Mouse (Mus musculus) gastrocnemius, postnatal 25 days (tissue): ENCODE data around the gene Cd200r4. TPM values are rescaled to one million over a fixed set of nuclear protein-coding genes. Genes with fewer than 3 reads are reported as not detected.
"Not testable (repeated sequence)": the region's sequence is repeated elsewhere in the genome, so short reads cannot be mapped to it uniquely, and the experiment has no call there.

Experiments
- DNase-seq: peaks from one replicate; pipeline ENCODE4 v3.0.0; 2022
- long read RNA-seq, 2 experiments: library from polyadenylated mRNA; stranded (forward); transcript quantifications; one replicate each; pipeline ENCODE4 v2.0.0; 2021
- total RNA-seq, 2 experiments: library from RNA; stranded (reverse); gene quantifications; 1 replicate in 1 of 2; 2 replicates in 1 of 2; pipeline ENCODE4 v1.2.3; 2021

Cd200r4 gene
- total RNA-seq = not detected
- long read RNA-seq, experiment 1 = 0 reads
- long read RNA-seq, experiment 2 = 0 reads

- DNase-seq = no peak
Observed at GRCm38 (mm10) chr16:44811544-44811943, at the start of gene Cd200r4. Gene Cd200r4 (plus strand): TSS chr16:44811733.

GRCm38 (mm10) chr16:44761811-44762210 is 49.7 kb upstream of the Cd200r4 start:
- DNase-seq = no peak

- no peak for DNase-seq
Observed at GRCm38 (mm10) chr16:44765555-44766319, 45.8 kb upstream of the Cd200r4 start, which contains the start of gene Cd200r1. Gene Cd200r1 (plus strand): TSS chr16:44765736.

DNA sequence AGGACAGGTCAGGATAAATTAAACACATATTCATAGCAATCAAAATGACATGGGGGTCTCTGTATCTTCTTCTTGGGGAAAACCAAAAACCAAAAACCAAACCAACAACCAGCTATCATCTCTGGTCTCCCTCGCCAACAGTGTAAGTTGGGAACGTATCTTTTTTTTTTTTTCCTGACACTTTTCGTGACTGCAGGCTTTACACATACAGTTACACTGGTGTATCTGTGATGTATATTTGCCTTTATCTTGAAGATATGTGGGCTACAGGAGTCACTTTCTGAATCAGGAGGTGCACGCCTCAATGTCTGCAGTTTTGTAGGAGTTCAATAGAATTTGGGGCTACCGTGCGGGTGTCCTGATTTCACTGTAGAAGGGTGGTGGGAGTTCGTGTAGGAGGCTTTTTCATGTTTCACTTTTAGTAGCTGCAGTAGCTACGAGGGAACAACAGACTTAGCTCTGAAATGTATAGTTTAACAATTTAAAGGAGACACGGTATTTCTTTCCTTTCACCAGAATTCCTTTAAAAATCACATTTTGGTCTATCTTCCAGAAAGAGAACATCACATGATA is 45.1 kb upstream of the Cd200r4 start:
- DNase-seq = no peak

DNA sequence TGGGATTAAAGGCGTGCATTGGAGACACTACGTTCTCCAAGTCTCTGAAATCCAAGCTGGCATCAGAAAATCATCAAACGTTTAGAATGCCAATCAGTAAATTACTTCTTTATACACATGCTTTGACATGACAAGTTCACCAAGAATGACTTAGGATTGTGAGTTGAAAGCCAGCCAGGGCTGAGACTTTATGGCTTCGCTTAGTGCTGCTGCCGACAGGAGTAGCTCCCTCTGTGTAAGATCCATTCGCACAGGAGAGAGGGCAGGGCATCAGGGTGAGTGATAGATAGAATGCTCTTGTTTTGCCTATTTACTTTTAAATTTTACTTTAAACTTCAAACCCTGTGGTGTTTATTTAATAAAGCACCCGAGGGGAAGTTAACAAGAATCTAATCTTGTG is 44.0 kb upstream of the Cd200r4 start:
- DNase-seq = no peak

DNA sequence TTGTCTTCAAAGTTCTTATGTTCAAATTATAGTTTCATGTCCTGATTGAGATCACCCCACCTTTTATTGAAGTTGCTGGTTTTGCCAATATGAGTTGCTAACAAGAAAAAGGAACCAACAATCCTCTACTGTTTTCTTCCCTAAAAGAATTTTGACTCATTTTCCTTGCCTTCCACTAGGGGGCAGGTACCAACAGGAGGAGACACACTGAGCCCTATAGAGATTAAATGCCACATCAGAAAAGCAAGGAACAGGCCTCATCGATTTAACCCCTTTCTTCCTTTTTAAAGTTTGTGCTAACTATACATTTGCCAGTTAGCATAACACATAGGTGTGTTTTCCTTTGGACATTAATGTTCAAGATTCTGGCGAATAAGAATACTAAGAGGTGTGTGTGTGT is 43.6 kb upstream of the Cd200r4 start:
- no peak for DNase-seq

DNA sequence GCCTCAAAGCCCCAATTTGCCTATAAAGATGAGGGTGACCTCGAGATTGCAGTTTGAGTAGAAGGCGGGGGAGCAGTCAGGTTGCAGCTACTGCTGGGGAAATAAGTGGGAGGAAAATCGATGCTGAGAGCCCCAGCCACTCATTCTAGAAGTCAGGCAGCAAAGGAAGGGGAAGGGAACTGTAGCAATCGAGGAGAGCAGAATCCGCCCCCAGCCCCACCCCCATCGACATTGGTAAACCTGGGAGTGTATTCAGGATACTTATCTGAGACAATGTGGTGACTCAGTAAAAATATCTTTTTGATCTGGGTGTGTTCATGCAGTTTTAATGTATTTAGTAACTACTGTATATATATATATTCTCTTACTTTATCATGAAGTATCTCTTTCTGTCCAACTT is 39.0 kb upstream of the Cd200r4 start:
- no peak for DNase-seq

- DNase-seq = no peak
Observed at GRCm38 (mm10) chr16:44773673-44774072, 37.9 kb upstream of the Cd200r4 start.

DNA sequence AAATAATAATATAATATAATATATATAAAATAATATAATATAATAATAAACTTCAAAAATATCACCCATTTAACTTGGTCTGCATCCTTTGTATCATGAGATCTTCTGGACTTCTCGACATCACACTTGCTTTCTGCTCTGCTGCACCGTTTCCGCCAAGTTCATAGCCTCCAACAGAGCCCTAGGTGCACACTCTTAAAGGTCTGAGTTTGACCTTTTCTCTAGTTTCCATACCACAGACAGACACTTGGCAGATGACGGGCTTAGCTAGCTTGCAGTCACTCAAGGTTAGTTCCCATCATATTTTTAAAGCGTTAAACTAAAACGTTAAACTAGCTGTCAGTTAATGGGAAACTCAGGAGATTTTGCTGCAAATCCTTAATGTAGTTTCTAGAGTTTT is 37.3 kb upstream of the Cd200r4 start:
- no peak for DNase-seq

- DNase-seq = no peak
Observed at GRCm38 (mm10) chr16:44778538-44779147, 32.9 kb upstream of the Cd200r4 start.

- DNase-seq = no peak
Observed at GRCm38 (mm10) chr16:44779494-44779893, 32.0 kb upstream of the Cd200r4 start.

DNA sequence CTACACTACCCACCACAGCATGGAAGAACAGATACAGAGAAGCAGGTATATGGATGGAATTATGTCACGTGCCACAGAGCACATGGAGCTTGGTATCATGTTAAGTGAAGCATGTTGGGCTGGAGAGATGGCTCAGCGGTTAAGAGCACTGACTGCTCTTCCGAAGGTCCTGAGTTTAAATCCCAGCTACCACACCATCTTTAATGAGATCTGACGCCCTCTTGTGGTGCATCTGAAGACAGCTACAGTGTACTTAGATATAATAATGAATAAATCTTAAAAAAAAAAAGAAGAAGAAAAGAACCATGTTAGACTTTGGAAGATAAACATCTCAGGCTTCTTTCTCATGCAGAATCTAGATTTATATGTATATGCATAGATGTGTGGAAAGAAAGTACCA is 30.8 kb upstream of the Cd200r4 start:
- DNase-seq = no peak

DNA sequence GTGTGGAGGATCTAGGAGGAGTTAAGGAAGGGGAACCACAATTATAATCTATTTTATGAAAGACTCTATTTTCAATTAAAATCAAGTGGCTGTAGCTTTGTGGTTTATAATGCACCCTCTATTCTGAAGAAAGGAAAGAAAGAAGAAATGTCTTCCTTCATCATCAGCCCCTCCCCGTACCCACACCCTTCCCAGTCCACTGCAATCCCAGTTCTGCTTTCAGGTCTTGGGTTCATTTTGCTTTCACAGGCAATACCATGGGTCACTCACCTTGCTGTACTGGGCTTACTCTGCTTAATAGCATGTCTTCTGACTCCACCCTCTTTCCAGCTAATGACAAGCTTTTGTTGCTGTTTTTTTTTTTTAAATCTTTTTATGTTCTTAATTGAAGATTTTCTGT is 24.6 kb upstream of the Cd200r4 start:
- no peak for DNase-seq

- no peak for DNase-seq
Observed at GRCm38 (mm10) chr16:44794416-44794815, 17.1 kb upstream of the Cd200r4 start.

DNA sequence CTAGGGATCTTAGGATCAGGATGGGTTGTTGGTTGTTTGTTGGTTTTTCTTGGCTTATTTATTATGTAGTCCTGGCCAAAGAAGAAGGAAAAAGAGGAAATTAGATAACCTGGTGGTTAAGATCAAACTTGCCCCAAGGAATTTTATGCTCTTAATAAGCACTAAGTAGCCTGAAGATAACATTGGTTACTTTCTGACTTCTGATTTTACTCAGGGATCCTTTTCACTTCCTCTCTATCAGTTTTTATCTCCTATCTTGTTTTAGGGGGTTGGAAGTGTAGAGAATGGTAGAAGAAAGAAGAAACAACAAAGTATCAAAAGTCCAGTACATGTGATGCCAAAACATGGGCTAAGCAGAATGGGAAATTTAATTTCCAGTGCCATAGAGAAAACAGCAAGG is 5.6 kb upstream of the Cd200r4 start:
- no peak for DNase-seq

DNA sequence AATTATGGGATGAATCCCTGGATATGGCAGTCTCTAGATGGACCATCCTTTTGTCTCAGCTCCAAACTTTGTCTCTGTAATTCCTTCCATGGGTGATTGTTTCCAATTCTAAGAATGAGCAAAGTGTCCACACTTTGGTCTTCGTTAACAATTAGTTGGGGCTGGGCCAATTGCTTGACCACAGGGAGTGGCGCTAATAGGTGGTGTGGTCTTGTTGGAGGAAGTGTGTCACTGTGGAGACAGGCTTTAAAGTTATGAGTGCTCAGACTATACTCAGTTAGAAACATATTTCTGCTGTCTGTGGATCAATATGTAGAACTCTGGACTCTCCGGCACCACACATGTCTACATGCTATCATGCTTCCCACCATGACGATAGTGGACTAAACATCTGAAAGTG is 1.3 kb upstream of the Cd200r4 start:
- not testable (repeated sequence) for DNase-seq

- DNase-seq = no peak
Observed at GRCm38 (mm10) chr16:44812468-44813065, 1.0 kb downstream of the Cd200r4 start.

- DNase-seq = no peak
Observed at GRCm38 (mm10) chr16:44818010-44818409, 6.5 kb downstream of the Cd200r4 start.

- no peak for DNase-seq
Observed at GRCm38 (mm10) chr16:44820545-44820944, 9.0 kb downstream of the Cd200r4 start.

GRCm38 (mm10) chr16:44832286-44832685 is 20.8 kb downstream of the Cd200r4 start:
- DNase-seq = no peak

- not testable (repeated sequence) for DNase-seq
Observed at GRCm38 (mm10) chr16:44833189-44833588, 21.7 kb downstream of the Cd200r4 start.

GRCm38 (mm10) chr16:44866797-44867196 is 55.3 kb downstream of the Cd200r4 start, which contains the start of gene Cd200r2:
Gene Cd200r2 (plus strand): TSS chr16:44867097.
- no peak for DNase-seq

DNA sequence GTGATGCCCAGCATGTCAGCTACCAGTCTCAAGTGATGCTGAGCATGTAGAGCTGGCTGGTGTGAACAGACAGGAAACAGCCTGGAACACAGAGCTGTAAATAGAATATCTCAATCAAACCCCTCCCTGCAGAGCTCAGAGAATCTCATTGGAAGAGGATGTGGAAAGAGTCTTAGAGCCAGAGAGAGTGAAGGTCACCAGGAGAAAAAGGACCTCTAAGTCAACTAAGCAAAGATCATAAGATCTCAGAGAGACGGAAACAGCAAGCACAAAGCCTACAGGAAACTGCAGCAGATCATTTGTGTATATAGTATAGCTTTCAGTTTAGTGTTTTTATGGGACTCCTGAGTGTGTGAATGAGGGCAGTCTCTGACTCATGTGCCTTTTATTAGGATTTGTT is 63.6 kb downstream of the Cd200r4 start:
- DNase-seq = no peak
